ENCODE assay signal across 8 mouse cellular contexts in genomic region chr14:31365350-31365749, GRCm38 (mm10). TPM values are rescaled to one million over a fixed set of nuclear protein-coding genes. Genes with fewer than 3 reads are reported as not detected.
DNase-seq lines count a peak whose midpoint lies in the region; ATAC-seq and TF ChIP-seq lines count a peak whose summit lies in the region.

No protein-coding gene starts in this region.

- no peak overlapping the region for H3K4me2 ChIP-seq in lung, embryonic 14.5 days

- peak; percentile 68 for TF ChIP-seq CTCF in lung, embryonic 14.5 days (IDR thresholded peaks at IDR 0.05; ENCODE audit: low read depth)

- intact Hi-C loops in heart, postnatal 14 days (cut with DNase I), result loop anchor here (10.0 kb wide), 1 partner anchor 239 kb away; no protein-coding TSS in a partner anchor

- H3K4me1 ChIP-seq in lung, embryonic 14.5 days (ENCODE audit: insufficient read depth), result no peaks in the 10 kb centered on the region

- H3K36me3 ChIP-seq in lung, embryonic 14.5 days (ENCODE audit: insufficient read depth), result peaks cover 82% of the 10 kb centered on the region

- no peak overlapping the region for H3K27ac ChIP-seq in lung, embryonic 14.5 days (ENCODE audit: low read depth)

- no peak for DNase-seq in frontal cortex, postnatal 10 days (ENCODE audit: low spot score in 2 of 2)
- peak; percentile 87 for DNase-seq in testis, postnatal 10 days (ENCODE audit: low spot score)
- DNase-seq in testis, postnatal 14 days (ENCODE audit: low spot score), result no peak
- DNase-seq in c-Kit-positive CD71-positive TER-119-positive erythroid progenitor cells, embryonic 14.5 days (ENCODE audit: low spot score), result peak; percentile 69
- peak; percentile 77 to 84 for DNase-seq in heart, postnatal 14 days
- peak; percentile 85 for DNase-seq in lung, embryonic 14.5 days
- peak; percentile 67 to 75 for DNase-seq in spleen, postnatal 36 days (ENCODE audit: low spot score in 2 of 2)

- no peak overlapping the region for H3K4me3 ChIP-seq in lung, embryonic 14.5 days (ENCODE audit: low read depth, low read length)

- peak; percentile 62; the same call in 1 of the 2 replicates for ATAC-seq in frontal cortex, adult (ENCODE audit: low TSS enrichment)
- no peak for ATAC-seq in lung, embryonic 14.5 days (ENCODE audit: insufficient read depth)

- no peaks in the 10 kb centered on the region for H3K9me3 ChIP-seq in lung, embryonic 14.5 days (ENCODE audit: low read depth, low read length)

- no peak overlapping the region for H3K9ac ChIP-seq in lung, embryonic 14.5 days

- no peaks in the 10 kb centered on the region for H3K27me3 ChIP-seq in lung, embryonic 14.5 days (ENCODE audit: insufficient read depth, low read length)

RNA-seq across cellular contexts. Expression of gene Capn7, which starts 28.9 kb away (rescaled TPM):
- total RNA-seq in heart, postnatal 14 days (2021), result 10 to 100 TPM; 31.3 to 31.5 TPM
- polyA plus RNA-seq in lung, embryonic 14.5 days (2014; fragmentation: Nextera tagmentation; extraction: Ambion mirVana), result 37.4 and 38.3 TPM in 2 replicates

RNA-seq across cellular contexts. Expression of gene Dnah1, which starts 41.7 kb away (rescaled TPM):
- under 1 TPM; 0.07 to 0.14 TPM for total RNA-seq in heart, postnatal 14 days (2021)
- 4.1 and 4.6 TPM in 2 replicates for polyA plus RNA-seq in lung, embryonic 14.5 days (2014; fragmentation: Nextera tagmentation; extraction: Ambion mirVana)

Comparison
In these comparisons a context has a peak if more than half of its experiments do, and no peak if none do; other contexts are left out.
1. DNase-seq: peak in testis, postnatal 10 days (single experiment), c-Kit-positive CD71-positive TER-119-positive erythroid progenitor cells, embryonic 14.5 days (single experiment), heart, postnatal 14 days (2 of 2), lung, embryonic 14.5 days (single experiment) and spleen, postnatal 36 days (2 of 2); none in frontal cortex, postnatal 10 days (0 of 2) and testis, postnatal 14 days (single experiment).